34 mouse cellular contexts compared by ENCODE assay signal in genomic region chr19:21004411-21004810, GRCm38 (mm10). TPM values are rescaled to one million over a fixed set of nuclear protein-coding genes. Genes with fewer than 3 reads are reported as not detected.
DNase-seq lines count a peak whose midpoint lies in the region; ATAC-seq and TF ChIP-seq lines count a peak whose summit lies in the region.
"Had no signal": no experiment of that assay in that cellular context is flagged by ENCODE, and none has a peak within 500 bp of the region (broad histone marks: within the 10 kb centered on the region; RNA-seq: fewer than 3 reads in every experiment).

No protein-coding gene starts in this region.

- WGBS in hindbrain, postnatal 0 days, result 66% methylated on average over 2 of the region's 2 CpGs
- WGBS in hindbrain, embryonic 14.5 days, result 75% methylated on average over 2 of the region's 2 CpGs
- WGBS in midbrain, postnatal 0 days, result 70% methylated on average over 2 of the region's 2 CpGs
- 86% methylated on average over 2 of the region's 2 CpGs for WGBS in midbrain, embryonic 10.5 days

- no peak overlapping the region for H3K9ac ChIP-seq in hindbrain, postnatal 0 days (replicated peaks; ENCODE audit: low read length)
- H3K9ac ChIP-seq in hindbrain, embryonic 14.5 days, result no peak overlapping the region
- no peak overlapping the region for H3K9ac ChIP-seq in midbrain, postnatal 0 days (replicated peaks; ENCODE audit: low read length, poor library complexity, severe bottlenecking)
- H3K9ac ChIP-seq: heart, embryonic 13.5 days; liver, embryonic 14.5 days; neural tube, embryonic 12.5 days had no signal

- no peak overlapping the region for H3K4me3 ChIP-seq in hindbrain, postnatal 0 days (ENCODE audit: low read length)
- H3K4me3 ChIP-seq in hindbrain, embryonic 14.5 days (replicated peaks; ENCODE audit: low read length), result no peak overlapping the region
- no peak overlapping the region for H3K4me3 ChIP-seq in midbrain, postnatal 0 days (ENCODE audit: low read depth, low read length)
- no peak overlapping the region for H3K4me3 ChIP-seq in midbrain, embryonic 10.5 days
- H3K4me3 ChIP-seq: heart, embryonic 13.5 days; myocyte; neural tube, embryonic 12.5 days had no signal

- DNase-seq in hindbrain, postnatal 0 days (ENCODE audit: low spot score), result peak; percentile 32
- no peak for DNase-seq in hindbrain, embryonic 14.5 days (ENCODE audit: low spot score)
- DNase-seq in midbrain, postnatal 0 days (ENCODE audit: low spot score), result peak; percentile 47
- no peak for DNase-seq in midbrain, embryonic 10.5 days (ENCODE audit: low spot score)
- DNase-seq in layer of hippocampus, adult 9-10 months (ENCODE audit: low spot score), result peak; percentile 5
- DNase-seq in thymus, adult 18-20 months, result no peak
- no peak for DNase-seq in embryo, embryonic 10 days (ENCODE audit: low spot score)
- DNase-seq: adrenal gland, postnatal 25 days; cerebellum, adult 8-10 months; cerebellum, postnatal 25 days; heart, postnatal 14 days; kidney, adult 9 months; kidney, postnatal 14 days; liver; lung, adult 2 months; lung, postnatal 10 days; right cerebral cortex, postnatal 4 days; thymus, postnatal 4 days had no signal

- ATAC-seq in hindbrain, postnatal 0 days, result peak; percentile 61; the same call in 1 of the 2 replicates
- ATAC-seq in hindbrain, embryonic 14.5 days (ENCODE audit: low FRiP score), result no peak
- ATAC-seq in midbrain, postnatal 0 days (ENCODE audit: low FRiP score), result no peak
- ATAC-seq: CD4-positive, CD25-positive, alpha-beta regulatory T cell, adult 4 months; forebrain, embryonic 16.5 days; intestine, postnatal 0 days; midbrain, embryonic 16.5 days had no signal

- H3K27me3 ChIP-seq in hindbrain, postnatal 0 days (ENCODE audit: insufficient read depth, low read length), result no peaks in the 10 kb centered on the region
- no peaks in the 10 kb centered on the region for H3K27me3 ChIP-seq in hindbrain, embryonic 14.5 days (ENCODE audit: control insufficient read depth, insufficient read depth, low read length)
- no peaks in the 10 kb centered on the region for H3K27me3 ChIP-seq in midbrain, postnatal 0 days (ENCODE audit: insufficient read depth, low read length)
- H3K27me3 ChIP-seq in midbrain, embryonic 10.5 days (ENCODE audit: low read depth, poor library complexity, severe bottlenecking), result no peaks in the 10 kb centered on the region
- H3K27me3 ChIP-seq: heart, embryonic 13.5 days; neural tube, embryonic 12.5 days had no signal

- no peaks in the 10 kb centered on the region for H3K36me3 ChIP-seq in hindbrain, postnatal 0 days (ENCODE audit: insufficient read depth, low read length)
- H3K36me3 ChIP-seq in hindbrain, embryonic 14.5 days (replicated peaks; ENCODE audit: control insufficient read depth, insufficient read depth), result no peaks in the 10 kb centered on the region
- H3K36me3 ChIP-seq in midbrain, postnatal 0 days (ENCODE audit: insufficient read depth, low read length), result no peaks in the 10 kb centered on the region
- H3K36me3 ChIP-seq in midbrain, embryonic 10.5 days, result no peaks in the 10 kb centered on the region
- H3K36me3 ChIP-seq: heart, embryonic 13.5 days; neural tube, embryonic 12.5 days had no signal

- no peaks in the 10 kb centered on the region for H3K4me1 ChIP-seq in hindbrain, postnatal 0 days (ENCODE audit: insufficient read depth, low read length)
- no peaks in the 10 kb centered on the region for H3K4me1 ChIP-seq in hindbrain, embryonic 14.5 days (replicated peaks; ENCODE audit: control insufficient read depth, insufficient read depth, low read length)
- H3K4me1 ChIP-seq in midbrain, postnatal 0 days (ENCODE audit: insufficient read depth, low read length), result no peaks in the 10 kb centered on the region
- H3K4me1 ChIP-seq in midbrain, embryonic 10.5 days, result no peaks in the 10 kb centered on the region; the same call in 1 of the 2 replicates
- H3K4me1 ChIP-seq: heart, embryonic 13.5 days; neural tube, embryonic 12.5 days had no signal

- H3K4me2 ChIP-seq in hindbrain, postnatal 0 days (ENCODE audit: low read depth, low read length), result no peak overlapping the region
- H3K4me2 ChIP-seq in hindbrain, embryonic 14.5 days (replicated peaks), result no peak overlapping the region
- no peak overlapping the region for H3K4me2 ChIP-seq in midbrain, postnatal 0 days (ENCODE audit: low read depth, low read length, poor library complexity, severe bottlenecking)
- H3K4me2 ChIP-seq: heart, embryonic 13.5 days; neural tube, embryonic 12.5 days had no signal

- H3K27ac ChIP-seq in hindbrain, postnatal 0 days, result no peak overlapping the region
- H3K27ac ChIP-seq in hindbrain, embryonic 14.5 days, result no peak overlapping the region
- H3K27ac ChIP-seq in midbrain, postnatal 0 days (ENCODE audit: low read depth, low read length), result no peak overlapping the region
- H3K27ac ChIP-seq in midbrain, embryonic 10.5 days (replicated peaks), result no peak overlapping the region
- H3K27ac ChIP-seq: heart, embryonic 13.5 days; liver, embryonic 14.5 days; macrophage; neural tube, embryonic 12.5 days; stomach, postnatal 0 days had no signal

- TF ChIP-seq CTCF in hindbrain, postnatal 0 days (IDR thresholded peaks at IDR 0.05; ENCODE audit: low read depth), result no peak
- TF ChIP-seq CTCF in midbrain, postnatal 0 days (IDR thresholded peaks at IDR 0.05), result no peak

- no peaks in the 10 kb centered on the region for H3K9me3 ChIP-seq in hindbrain, postnatal 0 days (ENCODE audit: low read length)
- no peaks in the 10 kb centered on the region for H3K9me3 ChIP-seq in hindbrain, embryonic 14.5 days (ENCODE audit: control insufficient read depth, low read length)
- no peaks in the 10 kb centered on the region for H3K9me3 ChIP-seq in midbrain, postnatal 0 days (ENCODE audit: low read length)
- no peaks in the 10 kb centered on the region for H3K9me3 ChIP-seq in midbrain, embryonic 10.5 days (replicated peaks)
- H3K9me3 ChIP-seq: heart, embryonic 13.5 days had no signal

RNA-seq across cellular contexts. Expression of gene Tmc1, which starts 50.4 kb away (rescaled TPM):
- total RNA-seq in hindbrain, postnatal 0 days (2014; rRNA removed), result 0.11 and 0.42 TPM in 2 replicates
- polyA plus RNA-seq in hindbrain, postnatal 0 days (2015; fragmentation: Nextera tagmentation; extraction: Ambion mirVana), result 0.13 TPM in 2 replicates
- 0.08 and 0.11 TPM in 2 replicates for polyA plus RNA-seq in hindbrain, embryonic 14.5 days (2014; fragmentation: Nextera tagmentation; extraction: Ambion mirVana)
- total RNA-seq in midbrain, postnatal 0 days (2014; rRNA removed), result 0.05 TPM in 1 of 2 replicates, not detected in the other
- 0.11 and 0.19 TPM in 2 replicates for polyA plus RNA-seq in midbrain, postnatal 0 days (2015; fragmentation: Nextera tagmentation; extraction: Ambion mirVana)
- 0.09 and 0.16 TPM in 2 replicates for polyA plus RNA-seq in midbrain, embryonic 10.5 days (2016; fragmentation: Nextera tagmentation; extraction: Ambion mirVana)
- total RNA-seq: gastrocnemius, adult 8-10 months; gastrocnemius, postnatal 4 days; heart, adult 8-10 months; heart, postnatal 14 days; layer of hippocampus, postnatal 14 days had no signal
- polyA plus RNA-seq: forebrain, embryonic 16.5 days; intestine, postnatal 0 days; limb, embryonic 11.5 days; macrophage; myocyte; stomach, postnatal 0 days; thymus, postnatal 0 days had no signal

Comparison
In these comparisons a context has a peak if more than half of its experiments do, and no peak if none do; other contexts are left out.
1. DNase-seq: peak in hindbrain, postnatal 0 days (single experiment), midbrain, postnatal 0 days (single experiment) and layer of hippocampus, adult 9-10 months (single experiment); none in hindbrain, embryonic 14.5 days (single experiment), midbrain, embryonic 10.5 days (single experiment), thymus, adult 18-20 months (0 of 2) and embryo, embryonic 10 days (single experiment).